Mouse (Mus musculus): ENCODE results near the gene Tomm7. TPM values are rescaled to one million over a fixed set of nuclear protein-coding genes. Genes with fewer than 3 reads are reported as not detected.
"Not testable (repeated sequence)": the region's sequence is repeated elsewhere in the genome, so short reads cannot be mapped to it uniquely, and the experiment has no call there.

Tomm7 gene
- 10 to 100 TPM; 48.3 to 51.0 TPM for total RNA-seq (2021)
- long read RNA-seq, experiment 1, transcript Tomm7-201 (3 exons, 1,125 nt) = major isoform, 74 of 75 reads
- long read RNA-seq, experiment 1, partial matches to known transcripts = 0 of 75 reads
- long read RNA-seq, experiment 1, other reads (novel, unspliced or antisense) = 1 of 75 reads
- long read RNA-seq, experiment 2, transcript Tomm7-201 (3 exons, 1,125 nt) = major isoform, 72 of 74 reads
- long read RNA-seq, experiment 2, partial matches to known transcripts = 0 of 74 reads
- long read RNA-seq, experiment 2, other reads (novel, unspliced or antisense) = 2 of 74 reads

GRCm38 (mm10) chr5:23843674-23844530, at the start of gene Tomm7:
Tomm7 (minus strand) TSS chr5:23844161.
- intact Hi-C loops (cut with DNase I; ENCODE audit: low total_unique reads) = no loop called here
- peak; percentile 98 for DNase-seq

GRCm38 (mm10) chr5:23893156-23893863, 49.3 kb upstream of the Tomm7 start:
- intact Hi-C loops (cut with DNase I; ENCODE audit: low total_unique reads) = loop anchor here (10.0 kb wide), 1 partner anchor 181 kb away; no protein-coding TSS in a partner anchor
- no peak for DNase-seq

GRCm38 (mm10) chr5:23890734-23891133, 46.8 kb upstream of the Tomm7 start:
- DNase-seq = peak; percentile 73
- intact Hi-C loops (cut with DNase I; ENCODE audit: low total_unique reads) = loop anchor here (10.0 kb wide), 1 partner anchor 184 kb away; no protein-coding TSS in a partner anchor

GRCm38 (mm10) chr5:23889461-23889860, 45.5 kb upstream of the Tomm7 start:
- DNase-seq = no peak
- intact Hi-C loops (cut with DNase I; ENCODE audit: low total_unique reads) = no loop called here

GRCm38 (mm10) chr5:23887111-23887510, 43.1 kb upstream of the Tomm7 start:
- intact Hi-C loops (cut with DNase I; ENCODE audit: low total_unique reads) = no loop called here
- no peak for DNase-seq

GRCm38 (mm10) chr5:23874457-23874856, 30.5 kb upstream of the Tomm7 start:
- intact Hi-C loops (cut with DNase I; ENCODE audit: low total_unique reads) = no loop called here
- DNase-seq = no peak

GRCm38 (mm10) chr5:23872586-23872985, 28.6 kb upstream of the Tomm7 start:
- DNase-seq = no peak
- intact Hi-C loops (cut with DNase I; ENCODE audit: low total_unique reads) = no loop called here

- DNase-seq; intact Hi-C loops (cut with DNase I; ENCODE audit: low total_unique reads): not testable (repeated sequence)
Observed at GRCm38 (mm10) chr5:23871323-23871722, 27.4 kb upstream of the Tomm7 start.

GRCm38 (mm10) chr5:23865941-23866340, 22.0 kb upstream of the Tomm7 start:
- intact Hi-C loops (cut with DNase I; ENCODE audit: low total_unique reads) = no loop called here
- no peak for DNase-seq

GRCm38 (mm10) chr5:23864054-23864965, 20.3 kb upstream of the Tomm7 start:
- no peak for DNase-seq
- intact Hi-C loops (cut with DNase I; ENCODE audit: low total_unique reads) = no loop called here

- intact Hi-C loops (cut with DNase I; ENCODE audit: low total_unique reads) = no loop called here
- DNase-seq = no peak
Observed at GRCm38 (mm10) chr5:23863166-23864053, 19.4 kb upstream of the Tomm7 start.

- peak; percentile 83 for DNase-seq
- intact Hi-C loops (cut with DNase I; ENCODE audit: low total_unique reads) = no loop called here
Observed at GRCm38 (mm10) chr5:23862291-23862690, 18.3 kb upstream of the Tomm7 start.

GRCm38 (mm10) chr5:23861721-23862120, 17.8 kb upstream of the Tomm7 start:
- intact Hi-C loops (cut with DNase I; ENCODE audit: low total_unique reads) = no loop called here
- no peak for DNase-seq

GRCm38 (mm10) chr5:23859896-23860295, 15.9 kb upstream of the Tomm7 start:
- intact Hi-C loops (cut with DNase I; ENCODE audit: low total_unique reads) = loop anchor here (10.0 kb wide), 1 partner anchor 215 kb away; no protein-coding TSS in a partner anchor
- DNase-seq = no peak

- DNase-seq = no peak
- intact Hi-C loops (cut with DNase I; ENCODE audit: low total_unique reads) = loop anchor here (10.0 kb wide), 1 partner anchor 216 kb away; no protein-coding TSS in a partner anchor
Observed at GRCm38 (mm10) chr5:23859087-23859718, 15.2 kb upstream of the Tomm7 start.

- intact Hi-C loops (cut with DNase I; ENCODE audit: low total_unique reads) = loop anchor here (10.0 kb wide), 1 partner anchor 216 kb away; no protein-coding TSS in a partner anchor
- no peak for DNase-seq
Observed at GRCm38 (mm10) chr5:23858643-23859042, 14.7 kb upstream of the Tomm7 start.

GRCm38 (mm10) chr5:23858001-23858400, 14.0 kb upstream of the Tomm7 start:
- intact Hi-C loops (cut with DNase I; ENCODE audit: low total_unique reads) = loop anchor here (10.0 kb wide), 1 partner anchor 217 kb away; no protein-coding TSS in a partner anchor
- DNase-seq = no peak

All from gastrocnemius, postnatal 14 days (tissue).